Mouse (Mus musculus): Measurements from ENCODE around the gene Hspb7. TPM values are rescaled to one million over a fixed set of nuclear protein-coding genes. Genes with fewer than 3 reads are reported as not detected.

Hspb7 gene
- polyA plus RNA-seq, 1 experiment from 2014 or later = 0.04 TPM

DNA sequence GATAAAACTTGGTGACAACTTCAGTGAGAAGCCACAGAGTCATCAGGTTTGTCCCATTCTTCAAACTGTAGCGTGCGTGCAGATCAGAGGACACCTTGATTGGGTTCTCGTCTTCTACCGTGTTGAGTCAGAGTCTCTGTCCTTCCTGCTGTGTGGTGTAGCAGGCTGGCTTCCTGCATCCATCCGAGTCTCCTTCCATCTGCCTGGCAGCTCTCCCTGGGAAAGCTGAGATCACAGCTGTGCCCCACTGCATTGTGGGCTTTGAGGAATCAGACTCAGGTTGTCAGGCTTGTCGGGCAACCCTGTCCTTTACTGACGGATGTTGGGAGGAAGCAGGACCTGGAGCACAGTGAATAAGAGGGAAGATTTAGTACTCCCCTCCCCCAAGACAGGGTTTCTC lies 25.6 kb downstream of the Hspb7 start:
- ATAC-seq (no peak), DNase-seq (no peak)
- WGBS (ENCODE audit: insufficient replicate concordance) = 86% methylated on average over 7 of the region's 7 CpGs
- Histone ChIP-seq H3K36me3 (replicated peaks; ENCODE audit: insufficient read depth, low read length) (peaks cover 9% of the 10 kb centered on the region; the same call in 1 of the 2 replicates), H3K9ac (replicated peaks) (no peak overlapping the region), H3K4me3 (ENCODE audit: low read depth, low read length) (no peak overlapping the region), H3K27ac (ENCODE audit: low read depth) (no peak overlapping the region), H3K9me3 (ENCODE audit: low read length) (no peaks in the 10 kb centered on the region), H3K4me1 (ENCODE audit: insufficient read depth) (peaks cover 13% of the 10 kb centered on the region), H3K4me2 (ENCODE audit: low read depth, low read length) (no peak overlapping the region), H3K27me3 (ENCODE audit: insufficient read depth, low read length) (no peaks in the 10 kb centered on the region)
- TF ChIP-seq CTCF (IDR thresholded peaks at IDR 0.05; ENCODE audit: low read depth) (no peak), EP300 (IDR thresholded peaks at IDR 0.05; ENCODE audit: low read depth) (no peak)

DNA sequence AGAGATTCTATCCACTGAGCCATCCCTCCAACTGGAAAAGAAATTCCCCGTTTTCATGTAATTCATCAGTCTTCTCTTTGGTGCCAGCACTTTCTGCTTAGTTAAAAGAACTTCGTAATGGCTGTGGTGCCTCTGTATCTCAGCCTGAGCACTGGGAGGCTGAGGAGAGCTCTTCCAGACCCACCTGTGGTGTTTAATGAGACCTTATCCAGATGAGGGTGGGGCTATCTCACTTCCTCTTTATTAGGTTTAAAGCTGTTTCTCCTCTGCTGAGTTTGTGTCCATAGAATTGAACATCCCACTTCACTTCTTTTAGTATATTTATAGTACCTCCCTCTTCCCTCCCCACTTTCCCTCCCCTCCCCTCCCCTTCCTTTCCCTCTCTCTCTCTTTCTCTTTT lies 30.7 kb downstream of the Hspb7 start:
- H3K27ac ChIP-seq (ENCODE audit: low read depth) = no peak overlapping the region
- 78% methylated on average over 2 of the region's 2 CpGs for WGBS (ENCODE audit: insufficient replicate concordance)
- H3K36me3 ChIP-seq (replicated peaks; ENCODE audit: insufficient read depth, low read length) = peaks cover 21% of the 10 kb centered on the region
- TF ChIP-seq CTCF (IDR thresholded peaks at IDR 0.05; ENCODE audit: low read depth) (no peak), EP300 (IDR thresholded peaks at IDR 0.05; ENCODE audit: low read depth) (no peak)
- DNase-seq (no peak), ATAC-seq (no peak)
- no peak overlapping the region for H3K4me3 ChIP-seq (ENCODE audit: low read depth, low read length)
- no peak overlapping the region for H3K4me2 ChIP-seq (ENCODE audit: low read depth, low read length)
- H3K4me1 ChIP-seq (ENCODE audit: insufficient read depth) = no peaks in the 10 kb centered on the region
- no peak overlapping the region for H3K9ac ChIP-seq (replicated peaks)
- H3K27me3 ChIP-seq (ENCODE audit: insufficient read depth, low read length) = no peaks in the 10 kb centered on the region
- no peaks in the 10 kb centered on the region for H3K9me3 ChIP-seq (ENCODE audit: low read length)

DNA sequence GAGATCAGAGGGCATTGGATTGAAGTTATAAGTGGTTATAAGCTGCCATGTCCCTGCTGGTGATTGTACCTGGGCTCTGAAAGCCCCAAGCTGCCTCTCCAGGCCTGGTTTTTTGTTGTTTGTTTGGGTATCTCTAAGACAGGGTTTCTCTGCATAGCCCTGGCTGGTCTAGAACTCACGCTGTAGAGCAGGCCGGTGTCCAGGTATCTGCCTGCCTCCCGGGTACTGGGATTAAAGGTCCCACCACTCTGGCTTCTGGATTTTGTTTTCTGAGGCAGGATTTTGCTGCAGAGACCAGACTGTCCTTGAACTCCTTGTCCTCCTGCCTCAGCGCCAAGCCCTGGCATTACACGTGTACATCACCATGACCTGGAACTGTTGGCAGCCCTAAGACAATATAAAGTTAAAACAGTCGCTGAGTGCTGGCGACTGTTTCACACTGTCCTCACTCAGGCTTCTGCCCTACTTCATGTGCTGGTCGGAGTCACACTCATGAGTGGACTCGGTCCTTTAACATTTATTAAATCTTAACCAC lies 31.4 kb downstream of the Hspb7 start:
- H3K4me3 ChIP-seq (ENCODE audit: low read depth, low read length) = no peak overlapping the region
- TF ChIP-seq CTCF (IDR thresholded peaks at IDR 0.05; ENCODE audit: low read depth) = no peak
- no peak for TF ChIP-seq EP300 (IDR thresholded peaks at IDR 0.05; ENCODE audit: low read depth)
- ATAC-seq = no peak
- 88% methylated on average over 9 of the region's 9 CpGs for WGBS (ENCODE audit: insufficient replicate concordance)
- no peak overlapping the region for H3K4me2 ChIP-seq (ENCODE audit: low read depth, low read length)
- no peaks in the 10 kb centered on the region for H3K27me3 ChIP-seq (ENCODE audit: insufficient read depth, low read length)
- peaks cover 21% of the 10 kb centered on the region for H3K36me3 ChIP-seq (replicated peaks; ENCODE audit: insufficient read depth, low read length)
- H3K27ac ChIP-seq (ENCODE audit: low read depth) = no peak overlapping the region
- no peak for DNase-seq
- H3K9me3 ChIP-seq (ENCODE audit: low read length) = no peaks in the 10 kb centered on the region
- H3K4me1 ChIP-seq (ENCODE audit: insufficient read depth) = no peaks in the 10 kb centered on the region
- H3K9ac ChIP-seq (replicated peaks) = no peak overlapping the region

DNA sequence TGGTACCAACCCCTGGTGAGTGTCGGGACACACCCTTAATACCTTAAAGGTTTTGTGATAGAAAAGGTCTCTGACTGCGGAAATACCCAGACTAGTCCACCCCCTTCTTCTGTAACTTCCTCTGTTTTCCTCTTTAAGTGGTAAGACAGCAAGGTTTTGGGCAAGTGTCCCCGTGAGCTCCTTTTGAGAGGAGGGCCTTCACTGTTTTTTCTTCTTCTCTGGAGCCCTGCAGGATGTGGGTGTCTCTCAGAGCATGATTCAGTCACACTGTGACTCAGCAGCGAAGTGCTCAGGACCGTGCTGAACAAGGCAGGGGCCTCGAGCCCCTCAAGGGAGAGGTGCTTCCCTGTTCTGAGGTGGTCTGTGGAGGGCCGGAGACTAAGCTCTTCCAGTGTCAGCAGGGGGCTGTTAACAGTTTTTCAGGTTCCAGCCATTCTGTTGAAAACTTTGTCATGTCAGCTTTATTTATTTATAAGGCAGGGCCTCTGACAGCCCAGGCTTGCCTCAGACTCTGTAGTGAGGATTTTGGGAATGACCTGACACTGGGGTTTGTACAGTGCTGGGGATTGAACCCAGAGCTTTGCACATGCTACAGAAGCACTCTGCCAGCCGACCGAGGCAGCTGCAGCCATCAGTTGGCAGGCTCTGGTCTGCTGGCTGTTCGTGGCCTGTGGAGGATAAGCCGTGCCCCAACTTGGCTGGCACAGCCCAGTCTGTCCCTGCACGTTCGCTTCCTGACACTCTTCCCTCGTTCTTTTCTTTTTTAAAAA lies 34.2 kb downstream of the Hspb7 start:
- 53% methylated on average over 14 of the region's 14 CpGs for WGBS (ENCODE audit: insufficient replicate concordance)

DNA sequence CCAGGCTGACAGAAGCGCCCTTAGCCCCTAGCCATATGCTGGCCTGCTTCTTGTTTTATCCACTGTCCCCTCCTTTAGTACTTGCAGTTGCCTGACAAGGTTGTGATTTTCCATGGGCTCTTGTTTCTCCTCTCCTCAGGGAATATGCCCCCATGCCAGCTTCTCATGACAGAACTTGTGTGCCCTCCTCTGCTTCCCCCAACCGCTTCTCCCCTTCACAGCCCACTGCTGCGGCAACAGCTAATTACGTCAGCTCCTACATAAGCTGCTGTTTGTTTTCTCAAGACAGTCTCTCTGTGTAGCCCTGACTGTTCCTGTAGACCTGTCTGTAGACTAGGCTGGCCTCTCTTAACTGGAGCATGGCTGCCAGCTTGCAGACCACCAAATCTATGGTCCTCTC lies 34.9 kb downstream of the Hspb7 start:
- WGBS (ENCODE audit: insufficient replicate concordance) = 81% methylated on average over 4 of the region's 4 CpGs
- Histone ChIP-seq H3K27me3 (ENCODE audit: insufficient read depth, low read length) (no peaks in the 10 kb centered on the region), H3K4me1 (ENCODE audit: insufficient read depth) (no peaks in the 10 kb centered on the region), H3K27ac (ENCODE audit: low read depth) (no peak overlapping the region), H3K9me3 (ENCODE audit: low read length) (no peaks in the 10 kb centered on the region), H3K36me3 (replicated peaks; ENCODE audit: insufficient read depth, low read length) (peaks cover 12% of the 10 kb centered on the region; the same call in 1 of the 2 replicates), H3K9ac (replicated peaks) (no peak overlapping the region), H3K4me2 (ENCODE audit: low read depth, low read length) (no peak overlapping the region), H3K4me3 (ENCODE audit: low read depth, low read length) (no peak overlapping the region)
- no peak for DNase-seq
- TF ChIP-seq EP300 (IDR thresholded peaks at IDR 0.05; ENCODE audit: low read depth) (no peak), CTCF (IDR thresholded peaks at IDR 0.05; ENCODE audit: low read depth) (no peak)
- no peak for ATAC-seq

More for the DNA sequence above, 34.2 kb downstream of the Hspb7 start:
- peaks cover 12% of the 10 kb centered on the region; the same call in 1 of the 2 replicates for H3K36me3 ChIP-seq (replicated peaks; ENCODE audit: insufficient read depth, low read length)
- H3K27ac ChIP-seq (ENCODE audit: low read depth) = 0 out of 2 replicates have a peak overlapping the region, but pooled peaks have one; percentile 23
- H3K4me2 ChIP-seq (ENCODE audit: low read depth, low read length) = no peak overlapping the region
- no peak for TF ChIP-seq CTCF (IDR thresholded peaks at IDR 0.05; ENCODE audit: low read depth)
- TF ChIP-seq EP300 (IDR thresholded peaks at IDR 0.05; ENCODE audit: low read depth) = no peak
- H3K27me3 ChIP-seq (ENCODE audit: insufficient read depth, low read length) = no peaks in the 10 kb centered on the region
- no peak overlapping the region for H3K4me3 ChIP-seq (ENCODE audit: low read depth, low read length)
- H3K4me1 ChIP-seq (ENCODE audit: insufficient read depth) = no peaks in the 10 kb centered on the region
- DNase-seq = no peak
- 0 out of 2 replicates have a peak, but pooled peaks have one; percentile 19 for ATAC-seq
- no peaks in the 10 kb centered on the region for H3K9me3 ChIP-seq (ENCODE audit: low read length)
- H3K9ac ChIP-seq (replicated peaks) = no peak overlapping the region

DNA sequence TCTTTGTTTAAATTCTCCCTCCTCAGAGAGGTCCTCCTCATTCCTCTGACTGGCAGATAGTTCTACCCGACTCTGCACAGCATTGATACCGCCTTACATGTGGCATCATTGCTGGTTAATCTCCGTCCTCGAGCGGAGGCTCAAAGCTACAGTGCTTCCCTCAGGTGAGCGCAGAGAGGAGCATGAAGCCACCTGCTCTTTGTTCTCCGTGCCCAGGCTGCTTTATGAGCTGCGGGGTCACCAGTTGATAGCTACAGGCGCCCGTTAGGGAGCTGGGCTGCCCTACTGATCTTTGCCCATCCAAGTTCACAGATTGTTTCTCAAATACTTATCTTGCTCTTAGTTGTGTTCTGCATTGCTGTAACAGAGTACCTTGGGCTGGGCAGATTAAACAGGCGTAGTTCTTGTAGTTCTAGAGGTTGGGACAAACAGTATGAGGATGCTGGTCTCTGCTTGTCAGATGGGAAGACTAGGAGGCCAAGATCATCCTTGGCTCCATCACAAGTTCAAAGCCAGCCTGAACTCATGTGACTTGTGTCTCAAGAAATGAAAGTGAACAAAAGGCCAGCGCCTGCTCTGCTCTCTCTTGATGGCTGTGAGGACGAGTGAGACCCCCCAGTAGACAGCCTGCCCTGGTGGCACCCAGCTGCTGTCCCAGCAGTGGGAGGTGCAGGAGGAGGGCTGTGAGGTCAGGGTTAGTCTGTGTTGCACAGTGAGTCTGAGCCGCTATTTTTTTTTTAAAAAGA lies 35.8 kb downstream of the Hspb7 start:
- no peak for ATAC-seq
- no peak overlapping the region for H3K4me3 ChIP-seq (ENCODE audit: low read depth, low read length)
- 85% methylated on average over 14 of the region's 14 CpGs for WGBS (ENCODE audit: insufficient replicate concordance)
- DNase-seq = no peak
- H3K4me2 ChIP-seq (ENCODE audit: low read depth, low read length) = no peak overlapping the region
- no peak overlapping the region for H3K9ac ChIP-seq (replicated peaks)
- H3K9me3 ChIP-seq (ENCODE audit: low read length) = no peaks in the 10 kb centered on the region
- no peak overlapping the region for H3K27ac ChIP-seq (ENCODE audit: low read depth)
- no peaks in the 10 kb centered on the region for H3K27me3 ChIP-seq (ENCODE audit: insufficient read depth, low read length)
- no peaks in the 10 kb centered on the region for H3K4me1 ChIP-seq (ENCODE audit: insufficient read depth)
- TF ChIP-seq EP300 (IDR thresholded peaks at IDR 0.05; ENCODE audit: low read depth) (no peak), CTCF (IDR thresholded peaks at IDR 0.05; ENCODE audit: low read depth) (no peak)
- peaks cover 12% of the 10 kb centered on the region; the same call in 1 of the 2 replicates for H3K36me3 ChIP-seq (replicated peaks; ENCODE audit: insufficient read depth, low read length)

Data from liver, postnatal 0 days (tissue).